Mouse (Mus musculus) liver, adult 2 months (tissue): ENCODE data around the gene Fam173a.

Source experiments
- CTCF ChIP-seq: fragments of 200-500 bp; IDR thresholded peaks from 2 replicates; pipeline ENCODE4 v1.5.1; 2011; ENCODE audit warnings: low read depth, low read length, control low read depth
- POLR2A ChIP-seq: fragments of 200-500 bp; IDR thresholded peaks from 2 replicates; pipeline ENCODE4 v1.6.1; 2011; ENCODE audit warnings: low read length, control low read depth; ENCODE audit not compliant: insufficient read depth; ENCODE audit errors: extremely low read depth

DNA sequence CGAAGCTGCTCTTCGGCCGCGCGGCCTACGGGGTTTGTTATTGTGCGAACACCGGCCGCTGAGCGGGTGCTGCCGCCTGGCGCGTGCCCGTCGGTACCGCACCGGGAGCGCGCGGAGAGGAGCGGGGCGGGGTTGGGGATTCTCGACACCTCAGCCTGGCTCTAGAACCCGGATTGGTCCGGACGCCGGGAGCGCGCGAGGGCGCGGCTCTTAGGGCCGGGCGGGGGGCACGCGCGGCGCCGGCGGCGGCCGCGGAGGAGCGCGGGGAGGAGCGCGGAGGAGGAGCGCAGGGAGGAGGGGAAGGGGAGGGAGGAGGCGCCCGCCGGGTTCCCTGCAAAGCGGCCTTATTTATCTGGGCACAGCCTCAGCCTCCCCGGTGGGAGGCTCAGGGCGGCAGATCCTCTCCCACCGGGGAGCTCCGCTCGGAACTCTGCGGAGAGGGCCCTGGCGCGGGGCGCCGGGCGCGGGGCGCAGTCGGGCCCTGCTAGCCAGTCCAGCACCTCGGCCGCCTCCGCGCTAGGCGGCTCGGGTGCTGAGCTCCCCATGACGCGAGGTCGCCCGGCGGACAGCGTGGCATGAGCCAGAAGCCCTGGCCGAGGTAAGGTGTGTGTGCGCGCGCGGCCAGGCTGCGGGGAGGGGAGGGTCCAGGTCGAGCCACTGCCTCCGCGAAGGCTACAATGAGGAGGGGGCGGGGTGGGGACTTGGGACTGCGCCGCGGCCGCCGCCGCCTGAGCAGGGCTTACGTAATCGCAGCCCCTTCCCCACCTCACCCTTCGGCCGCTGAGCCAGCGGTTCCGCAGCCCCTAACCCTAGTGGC lies 16.3 kb upstream of the Fam173a start, which contains the start of gene Fbxl16:
- no peak for TF ChIP-seq CTCF
- TF ChIP-seq POLR2A, result no peak
